Comparison of ENCODE assay signal across 25 mouse cellular contexts in genomic region chr10:95210664-95211372, GRCm38 (mm10).
DNase-seq lines count a peak whose midpoint lies in the region; ATAC-seq and TF ChIP-seq lines count a peak whose summit lies in the region.
"Had no signal": no experiment of that assay in that cellular context is flagged by ENCODE, and none has a peak within 500 bp of the region (broad histone marks: within the 10 kb centered on the region; RNA-seq: fewer than 3 reads in every experiment).

No protein-coding gene starts in this region.

- H3K4me2 ChIP-seq in liver, embryonic 12.5 days = no peak overlapping the region
- no peak overlapping the region for H3K4me2 ChIP-seq in midbrain, postnatal 0 days (ENCODE audit: low read depth, low read length, poor library complexity, severe bottlenecking)
- H3K4me2 ChIP-seq: embryonic facial prominence, embryonic 15.5 days; heart, embryonic 15.5 days; kidney, embryonic 15.5 days; limb, embryonic 12.5 days; lung, embryonic 14.5 days; midbrain, embryonic 12.5 days; neural tube, embryonic 13.5 days had no signal

- DNase-seq in liver (no peak), NIH3T3 (ENCODE audit: low read depth) (peak; percentile 26)
- DNase-seq in left cerebral cortex, adult 9 months (ENCODE audit: low spot score in 2 of 2) = no peak
- DNase-seq in midbrain, postnatal 0 days (ENCODE audit: low spot score) = no peak
- DNase-seq in layer of hippocampus, adult 8-10 months (ENCODE audit: low spot score in 2 of 2) = no peak
- DNase-seq in cerebellum, postnatal 14 days = no peak
- DNase-seq: cerebellum, adult 8-10 months; gastrocnemius, postnatal 10 days; heart, postnatal 4 days; kidney, postnatal 4 days; lung, embryonic 14.5 days; lung, postnatal 36 days; thymus, postnatal 36 days had no signal

- H3K9me3 ChIP-seq in liver, embryonic 12.5 days (replicated peaks) = no peaks in the 10 kb centered on the region
- no peaks in the 10 kb centered on the region for H3K9me3 ChIP-seq in midbrain, postnatal 0 days (ENCODE audit: low read length)
- H3K9me3 ChIP-seq: embryonic facial prominence, embryonic 15.5 days; forebrain, embryonic 10.5 days; heart, embryonic 15.5 days; kidney, embryonic 15.5 days; limb, embryonic 12.5 days; midbrain, embryonic 12.5 days; neural tube, embryonic 13.5 days had no signal

- H3K9ac ChIP-seq in liver, embryonic 12.5 days = no peak overlapping the region
- no peak overlapping the region for H3K9ac ChIP-seq in midbrain, postnatal 0 days (replicated peaks; ENCODE audit: low read length, poor library complexity, severe bottlenecking)
- H3K9ac ChIP-seq: embryonic facial prominence, embryonic 15.5 days; heart, embryonic 15.5 days; kidney, embryonic 15.5 days; limb, embryonic 12.5 days; lung, embryonic 14.5 days; midbrain, embryonic 12.5 days; neural tube, embryonic 13.5 days had no signal

- 63% methylated on average over 7 of the region's 7 CpGs for WGBS in liver, embryonic 12.5 days (ENCODE audit: insufficient replicate concordance)
- WGBS in midbrain, postnatal 0 days = 75% methylated on average over 7 of the region's 7 CpGs

- H3K4me3 ChIP-seq in liver, embryonic 12.5 days = no peak overlapping the region
- H3K4me3 ChIP-seq in midbrain, postnatal 0 days (ENCODE audit: low read depth, low read length) = no peak overlapping the region
- H3K4me3 ChIP-seq: embryonic facial prominence, embryonic 15.5 days; forebrain, embryonic 10.5 days; heart, adult 2 months; heart, embryonic 15.5 days; kidney, embryonic 15.5 days; limb, embryonic 12.5 days; midbrain, embryonic 12.5 days; neural tube, embryonic 13.5 days had no signal

- no peaks in the 10 kb centered on the region for H3K36me3 ChIP-seq in liver, embryonic 12.5 days
- H3K36me3 ChIP-seq in midbrain, postnatal 0 days (ENCODE audit: insufficient read depth, low read length) = no peaks in the 10 kb centered on the region
- H3K36me3 ChIP-seq: embryonic facial prominence, embryonic 15.5 days; forebrain, embryonic 10.5 days; heart, embryonic 15.5 days; kidney, embryonic 15.5 days; limb, embryonic 12.5 days; midbrain, embryonic 12.5 days; neural tube, embryonic 13.5 days had no signal

- TF ChIP-seq CTCF in midbrain, postnatal 0 days (IDR thresholded peaks at IDR 0.05) = no peak

- 0 out of 2 replicates have a peak overlapping the region, but pooled peaks have one; percentile 58 for H3K27ac ChIP-seq in liver, embryonic 12.5 days
- H3K27ac ChIP-seq in midbrain, postnatal 0 days (ENCODE audit: low read depth, low read length) = no peak overlapping the region
- H3K27ac ChIP-seq: embryonic facial prominence, embryonic 15.5 days; forebrain, embryonic 10.5 days; heart, embryonic 15.5 days; hindbrain, postnatal 0 days; kidney, embryonic 15.5 days; limb, embryonic 12.5 days; midbrain, embryonic 12.5 days; neural tube, embryonic 13.5 days had no signal

- peak; percentile 65; the same call in 1 of the 2 replicates for ATAC-seq in liver, embryonic 12.5 days
- ATAC-seq in hematopoietic stem cell, adult 5-6 weeks (replicated peaks in 1 of 2; ENCODE audit: insufficient read depth in 1 of 2, low FRiP score in 2 of 2, low TSS enrichment in 1 of 2, low read depth in 1 of 2, poor library complexity in 2 of 2, severe bottlenecking in 2 of 2) = peak; percentile 44 to 48; a peak in 3 of 4 replicates
- no peak for ATAC-seq in midbrain, postnatal 0 days (ENCODE audit: low FRiP score)
- ATAC-seq: hindbrain, postnatal 0 days; intestine, postnatal 0 days had no signal

- peaks cover 8% of the 10 kb centered on the region for H3K4me1 ChIP-seq in liver, embryonic 12.5 days
- no peaks in the 10 kb centered on the region for H3K4me1 ChIP-seq in midbrain, postnatal 0 days (ENCODE audit: insufficient read depth, low read length)
- H3K4me1 ChIP-seq: forebrain, embryonic 10.5 days; midbrain, embryonic 12.5 days had no signal

- H3K27me3 ChIP-seq in liver, embryonic 12.5 days (replicated peaks) = no peaks in the 10 kb centered on the region
- no peaks in the 10 kb centered on the region for H3K27me3 ChIP-seq in midbrain, postnatal 0 days (ENCODE audit: insufficient read depth, low read length)
- H3K27me3 ChIP-seq: embryonic facial prominence, embryonic 15.5 days; heart, embryonic 15.5 days; limb, embryonic 12.5 days; midbrain, embryonic 12.5 days; neural tube, embryonic 13.5 days had no signal
